ENCODE assay signal across 20 mouse cellular contexts in the genomic region with DNA sequence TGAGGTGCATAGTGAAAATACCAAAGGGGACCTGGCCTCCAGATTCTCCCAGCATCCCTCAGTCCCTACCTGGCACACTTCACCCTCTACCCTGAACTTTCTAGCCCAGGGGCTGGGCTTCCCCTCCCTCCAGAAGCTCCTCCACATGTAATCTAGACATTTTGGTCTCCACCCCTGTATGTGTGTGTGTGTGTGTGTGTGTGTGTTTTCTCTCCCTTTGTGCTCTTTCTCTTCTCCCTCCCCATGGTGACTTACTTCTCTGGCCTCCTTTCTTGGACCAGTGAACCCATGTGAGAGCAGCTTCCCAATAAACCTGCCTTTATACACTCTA. TPM values are rescaled to one million over a fixed set of nuclear protein-coding genes. Genes with fewer than 3 reads are reported as not detected.
DNase-seq lines count a peak whose midpoint lies in the region; ATAC-seq and TF ChIP-seq lines count a peak whose summit lies in the region.
"Had no signal": no experiment of that assay in that cellular context is flagged by ENCODE, and none has a peak within 500 bp of the region (broad histone marks: within the 10 kb centered on the region; RNA-seq: fewer than 3 reads in every experiment).

No protein-coding gene starts in this region.

- H3K36me3 ChIP-seq in heart, embryonic 12.5 days: no peaks in the 10 kb centered on the region
- no peaks in the 10 kb centered on the region for H3K36me3 ChIP-seq in stomach, embryonic 15.5 days
- no peaks in the 10 kb centered on the region for H3K36me3 ChIP-seq in stomach, postnatal 0 days (ENCODE audit: control insufficient read depth, insufficient read depth, low read length)
- no peaks in the 10 kb centered on the region for H3K36me3 ChIP-seq in limb, embryonic 10.5 days
- H3K36me3 ChIP-seq: neural tube, embryonic 15.5 days had no signal

- no peak for TF ChIP-seq EP300 in stomach, postnatal 0 days (optimal IDR thresholded peaks at IDR 0.05)

- H3K4me3 ChIP-seq in heart, embryonic 12.5 days: no peak overlapping the region
- no peak overlapping the region for H3K4me3 ChIP-seq in stomach, embryonic 15.5 days (replicated peaks)
- no peak overlapping the region for H3K4me3 ChIP-seq in stomach, postnatal 0 days (ENCODE audit: low read depth, low read length)
- H3K4me3 ChIP-seq in limb, embryonic 10.5 days: 0 out of 2 replicates have a peak overlapping the region, but pooled peaks have one; percentile 22
- H3K4me3 ChIP-seq: neural tube, embryonic 15.5 days had no signal

- peak; percentile 15 for ATAC-seq in heart, embryonic 12.5 days (ENCODE audit: insufficient number of reproducible peaks, low FRiP score)
- ATAC-seq in stomach, embryonic 15.5 days (ENCODE audit: insufficient read depth, low FRiP score, low read depth): peak; percentile 41; the same call in 1 of the 2 replicates
- ATAC-seq in stomach, postnatal 0 days (ENCODE audit: low FRiP score, low TSS enrichment): no peak
- ATAC-seq: hindbrain, embryonic 16.5 days had no signal

- H3K4me2 ChIP-seq in heart, embryonic 12.5 days: no peak overlapping the region
- H3K4me2 ChIP-seq in stomach, embryonic 15.5 days: no peak overlapping the region
- no peak overlapping the region for H3K4me2 ChIP-seq in stomach, postnatal 0 days (replicated peaks; ENCODE audit: low read depth)
- H3K4me2 ChIP-seq: neural tube, embryonic 15.5 days had no signal

- H3K27ac ChIP-seq in heart, embryonic 12.5 days (ENCODE audit: poor library complexity, severe bottlenecking): peak overlapping the region; percentile 5; the same call in 1 of the 2 replicates
- H3K27ac ChIP-seq in stomach, embryonic 15.5 days: no peak overlapping the region
- H3K27ac ChIP-seq in stomach, postnatal 0 days (replicated peaks): no peak overlapping the region
- H3K27ac ChIP-seq in limb, embryonic 10.5 days: peak overlapping the region; percentile 73
- H3K27ac ChIP-seq: neural tube, embryonic 15.5 days had no signal

- no peaks in the 10 kb centered on the region for H3K27me3 ChIP-seq in heart, embryonic 12.5 days (replicated peaks)
- H3K27me3 ChIP-seq in stomach, embryonic 15.5 days (replicated peaks): no peaks in the 10 kb centered on the region
- no peaks in the 10 kb centered on the region for H3K27me3 ChIP-seq in stomach, postnatal 0 days (ENCODE audit: control insufficient read depth, insufficient read depth, low read length)
- H3K27me3 ChIP-seq in limb, embryonic 10.5 days (ENCODE audit: low read depth, poor library complexity, severe bottlenecking): no peaks in the 10 kb centered on the region
- H3K27me3 ChIP-seq: neural tube, embryonic 15.5 days had no signal

- H3K9me3 ChIP-seq in heart, embryonic 12.5 days (replicated peaks): no peaks in the 10 kb centered on the region
- no peaks in the 10 kb centered on the region for H3K9me3 ChIP-seq in stomach, embryonic 15.5 days
- no peaks in the 10 kb centered on the region for H3K9me3 ChIP-seq in stomach, postnatal 0 days (ENCODE audit: control insufficient read depth, low read length)
- H3K9me3 ChIP-seq in limb, embryonic 10.5 days (replicated peaks): no peaks in the 10 kb centered on the region
- H3K9me3 ChIP-seq: neural tube, embryonic 15.5 days had no signal

- no peak overlapping the region for H3K9ac ChIP-seq in heart, embryonic 12.5 days
- H3K9ac ChIP-seq in stomach, embryonic 15.5 days: no peak overlapping the region
- H3K9ac ChIP-seq in stomach, postnatal 0 days (ENCODE audit: low read length): no peak overlapping the region
- H3K9ac ChIP-seq: neural tube, embryonic 15.5 days had no signal

- DNase-seq in heart, postnatal 36 days: no peak
- no peak for DNase-seq in stomach, postnatal 0 days (ENCODE audit: low spot score)
- no peak for DNase-seq in limb, embryonic 10.5 days (ENCODE audit: low spot score)
- no peak for DNase-seq in cerebellum, adult 9-11 months
- DNase-seq in left cerebral cortex, postnatal 4 days: no peak
- DNase-seq in left cerebral cortex, postnatal 10 days (ENCODE audit: extremely low spot score in 1 of 2, low spot score in 2 of 2): no peak
- DNase-seq: B cell, adult 2 months; cerebellum, adult 2 months; kidney, adult 9 months; lung, adult 2 months; spleen, adult 18-20 months had no signal

- H3K4me1 ChIP-seq in heart, embryonic 12.5 days (replicated peaks): 0 out of 2 replicates have a peak, but pooled peaks cover 8% of the 10 kb centered on the region
- no peaks in the 10 kb centered on the region for H3K4me1 ChIP-seq in stomach, embryonic 15.5 days
- H3K4me1 ChIP-seq in stomach, postnatal 0 days (replicated peaks; ENCODE audit: control insufficient read depth, insufficient read depth): no peaks in the 10 kb centered on the region
- peaks cover 28% of the 10 kb centered on the region for H3K4me1 ChIP-seq in limb, embryonic 10.5 days
- H3K4me1 ChIP-seq: neural tube, embryonic 15.5 days had no signal

- intact Hi-C loops in heart, postnatal 36 days (cut with DNase I): no loop called here
- intact Hi-C loops in left cerebral cortex, postnatal 4 days (cut with DNase I): no loop called here
- intact Hi-C loops in left cerebral cortex, postnatal 10 days (cut with DNase I): no loop called here

- TF ChIP-seq CTCF in stomach, postnatal 0 days (IDR thresholded peaks at IDR 0.05; ENCODE audit: low read depth): no peak

RNA-seq across cellular contexts. Expression of gene Gm9844, which starts 8.8 kb away (rescaled TPM):
- 12.6 and 13.6 TPM in 2 replicates for polyA plus RNA-seq in heart, embryonic 12.5 days (2016; fragmentation: Nextera tagmentation; extraction: Ambion mirVana)
- total RNA-seq in heart, postnatal 36 days (2021): not detected
- 13.5 and 34.6 TPM in 2 replicates for polyA plus RNA-seq in stomach, embryonic 15.5 days (2015; fragmentation: Nextera tagmentation; extraction: Ambion mirVana)
- polyA plus RNA-seq in stomach, postnatal 0 days (2015; fragmentation: Nextera tagmentation; extraction: Ambion mirVana): 10.4 and 15.8 TPM in 2 replicates
- polyA plus RNA-seq in limb, embryonic 10.5 days (2016; fragmentation: Nextera tagmentation; extraction: Ambion mirVana): 15.1 and 17.8 TPM in 2 replicates
- total RNA-seq in left cerebral cortex, postnatal 4 days (2021): 1 to 10 TPM; 3.1 to 7.4 TPM
- total RNA-seq in left cerebral cortex, postnatal 10 days (2021): 1 to 10 TPM in 1 of 2 experiments, not detected in 1; 3.8 TPM
- total RNA-seq: gastrocnemius, adult 18-20 months had no signal

RNA-seq across cellular contexts. Expression of gene Lypd4, which starts 16.5 kb away (rescaled TPM):
- not detected in 2 replicates for polyA plus RNA-seq in heart, embryonic 12.5 days (2016; fragmentation: Nextera tagmentation; extraction: Ambion mirVana)
- not detected for total RNA-seq in heart, postnatal 36 days (2021)
- not detected in 2 replicates for polyA plus RNA-seq in stomach, embryonic 15.5 days (2015; fragmentation: Nextera tagmentation; extraction: Ambion mirVana)
- not detected in 2 replicates for polyA plus RNA-seq in stomach, postnatal 0 days (2015; fragmentation: Nextera tagmentation; extraction: Ambion mirVana)
- not detected in 2 replicates for polyA plus RNA-seq in limb, embryonic 10.5 days (2016; fragmentation: Nextera tagmentation; extraction: Ambion mirVana)
- not detected for total RNA-seq in left cerebral cortex, postnatal 4 days (2021)
- total RNA-seq in left cerebral cortex, postnatal 10 days (2021): not detected
- total RNA-seq: gastrocnemius, adult 18-20 months; layer of hippocampus, adult 18-20 months; megakaryocyte, adult 5-6 weeks had no signal
- polyA plus RNA-seq: cerebellum, adult 2 months; forebrain, embryonic 11.5 days; heart, embryonic 14.5 days; lung, adult 2 months; neural tube, embryonic 15.5 days had no signal

RNA-seq across cellular contexts. Expression of gene Dmrtc2, which starts 16.7 kb away (rescaled TPM):
- polyA plus RNA-seq in heart, embryonic 12.5 days (2016; fragmentation: Nextera tagmentation; extraction: Ambion mirVana): not detected in 2 replicates
- not detected for total RNA-seq in heart, postnatal 36 days (2021)
- not detected in 2 replicates for polyA plus RNA-seq in stomach, embryonic 15.5 days (2015; fragmentation: Nextera tagmentation; extraction: Ambion mirVana)
- not detected in 2 replicates for polyA plus RNA-seq in stomach, postnatal 0 days (2015; fragmentation: Nextera tagmentation; extraction: Ambion mirVana)
- not detected in 2 replicates for polyA plus RNA-seq in limb, embryonic 10.5 days (2016; fragmentation: Nextera tagmentation; extraction: Ambion mirVana)
- total RNA-seq in left cerebral cortex, postnatal 4 days (2021): not detected
- not detected for total RNA-seq in left cerebral cortex, postnatal 10 days (2021)
- total RNA-seq: gastrocnemius, adult 18-20 months; layer of hippocampus, adult 18-20 months; megakaryocyte, adult 5-6 weeks had no signal
- polyA plus RNA-seq: cerebellum, adult 2 months; forebrain, embryonic 11.5 days; heart, embryonic 14.5 days; lung, adult 2 months had no signal

RNA-seq across cellular contexts. Expression of gene Rps19, which starts 31.0 kb away (rescaled TPM):
- polyA plus RNA-seq in heart, embryonic 12.5 days (2016; fragmentation: Nextera tagmentation; extraction: Ambion mirVana): 1,145 and 1,216 TPM in 2 replicates
- 100 to 1,000 TPM; 514 to 531 TPM for total RNA-seq in heart, postnatal 36 days (2021)
- 2,480 and 2,486 TPM in 2 replicates for polyA plus RNA-seq in stomach, embryonic 15.5 days (2015; fragmentation: Nextera tagmentation; extraction: Ambion mirVana)
- 2,060 and 2,085 TPM in 2 replicates for polyA plus RNA-seq in stomach, postnatal 0 days (2015; fragmentation: Nextera tagmentation; extraction: Ambion mirVana)
- 2,143 and 2,281 TPM in 2 replicates for polyA plus RNA-seq in limb, embryonic 10.5 days (2016; fragmentation: Nextera tagmentation; extraction: Ambion mirVana)
- total RNA-seq in left cerebral cortex, postnatal 4 days (2021): 1,000 to 10,000 TPM in 1 of 2 experiments, 100 to 1,000 TPM in 1; 915 to 1,028 TPM
- 100 to 1,000 TPM; 577 to 615 TPM for total RNA-seq in left cerebral cortex, postnatal 10 days (2021)

RNA-seq across cellular contexts. Expression of gene Cd79a, which starts 44.0 kb away (rescaled TPM):
- 0.15 TPM in 1 of 2 replicates, not detected in the other for polyA plus RNA-seq in heart, embryonic 12.5 days (2016; fragmentation: Nextera tagmentation; extraction: Ambion mirVana)
- 1 to 10 TPM; 1.7 to 2.5 TPM for total RNA-seq in heart, postnatal 36 days (2021)
- 1.1 and 1.5 TPM in 2 replicates for polyA plus RNA-seq in stomach, embryonic 15.5 days (2015; fragmentation: Nextera tagmentation; extraction: Ambion mirVana)
- polyA plus RNA-seq in stomach, postnatal 0 days (2015; fragmentation: Nextera tagmentation; extraction: Ambion mirVana): 0.25 and 0.44 TPM in 2 replicates
- 0.31 and 0.36 TPM in 2 replicates for polyA plus RNA-seq in limb, embryonic 10.5 days (2016; fragmentation: Nextera tagmentation; extraction: Ambion mirVana)
- under 1 TPM; 0.24 to 0.52 TPM for total RNA-seq in left cerebral cortex, postnatal 4 days (2021)
- total RNA-seq in left cerebral cortex, postnatal 10 days (2021): under 1 TPM; 0.30 TPM
- polyA plus RNA-seq: heart, embryonic 14.5 days had no signal

Comparison
In these comparisons a context has a peak if more than half of its experiments do, and no peak if none do; other contexts are left out.
1. H3K27ac ChIP-seq: peak in heart, embryonic 12.5 days (single experiment) and limb, embryonic 10.5 days (single experiment); none in stomach, embryonic 15.5 days (single experiment) and stomach, postnatal 0 days (single experiment).